Mouse (Mus musculus) bone marrow macrophage, adult 2 months (primary cell): ENCODE measurements around the gene Uck1.

Experiments used
- CTCF ChIP-seq: IDR thresholded peaks from 2 replicates; pipeline ENCODE4 v1.5.1; 2012; ENCODE audit warnings: low read depth, mild to moderate bottlenecking, low read length, moderate library complexity
- POLR2A ChIP-seq: IDR thresholded peaks from 2 replicates; pipeline ENCODE4 v1.6.1; 2012; ENCODE audit warnings: mild to moderate bottlenecking, low read depth, low read length, borderline replicate concordance

- TF ChIP-seq CTCF (no peak), POLR2A (no peak)
Observed at GRCm38 (mm10) chr2:32216506-32216905, 43.5 kb downstream of the Uck1 start.
